Mouse (Mus musculus): ENCODE data around the gene Olfr110.
"Not testable (repeated sequence)": the region's sequence is repeated elsewhere in the genome, so short reads cannot be mapped to it uniquely, and the experiment has no call there.

Olfr110 gene

DNA sequence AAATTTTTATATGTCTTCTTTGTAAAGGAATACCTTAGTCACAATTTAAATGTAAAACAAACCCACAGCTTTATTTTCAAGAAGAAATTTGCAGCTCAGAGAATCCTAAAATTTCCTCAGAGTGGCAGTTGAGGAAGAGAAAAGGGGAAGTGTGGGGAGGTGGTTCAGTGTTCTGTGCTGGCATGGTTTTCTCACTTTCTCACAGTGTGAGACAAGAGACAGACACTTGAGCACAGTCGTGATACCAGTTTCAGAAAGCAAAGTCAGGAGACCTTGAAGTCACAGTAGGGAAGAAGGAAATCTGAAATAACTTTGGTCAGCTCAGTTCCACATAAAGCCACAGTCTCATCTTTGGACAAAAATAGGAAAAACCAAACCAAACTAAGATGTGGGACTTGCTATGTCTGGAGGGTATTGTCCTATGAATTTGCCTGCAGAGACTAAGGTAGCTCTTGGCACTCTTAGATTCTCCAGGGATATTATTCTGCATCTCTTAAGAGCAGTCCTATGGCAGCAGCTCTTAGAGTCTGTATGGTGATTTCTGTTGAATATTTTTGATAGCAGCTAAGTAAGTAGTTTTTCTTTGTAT is at the start of gene Olfr110:
Olfr110 (plus strand) TSS at position 539 of the 589 bp plus-strand sequence.
- DNase-seq (ENCODE audit: low spot score) = peak; percentile 6

DNA sequence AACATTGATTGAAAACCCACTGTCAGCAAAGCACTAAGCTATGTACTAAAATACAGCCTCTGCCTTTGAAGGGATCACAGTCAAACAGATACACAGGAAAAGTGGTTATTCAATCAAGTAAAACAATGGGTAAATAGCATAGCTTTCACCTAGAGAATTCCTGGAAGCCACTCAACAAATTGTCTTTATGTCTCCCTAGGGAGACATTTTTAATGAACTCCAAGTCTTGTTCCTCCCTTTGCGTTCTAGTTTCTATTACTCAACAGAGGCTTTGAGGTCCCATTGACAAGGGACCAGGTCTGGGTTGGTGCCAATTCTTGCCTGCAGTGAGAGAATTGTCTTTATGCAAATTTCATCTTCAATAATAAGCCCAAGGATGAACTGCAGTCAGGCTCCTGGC is 47.1 kb upstream of the Olfr110 start, which contains the start of gene Olfr108:
Olfr108 (plus strand) TSS at position 301 of the 400 bp plus-strand sequence.
- no peak for DNase-seq (ENCODE audit: low spot score)

DNA sequence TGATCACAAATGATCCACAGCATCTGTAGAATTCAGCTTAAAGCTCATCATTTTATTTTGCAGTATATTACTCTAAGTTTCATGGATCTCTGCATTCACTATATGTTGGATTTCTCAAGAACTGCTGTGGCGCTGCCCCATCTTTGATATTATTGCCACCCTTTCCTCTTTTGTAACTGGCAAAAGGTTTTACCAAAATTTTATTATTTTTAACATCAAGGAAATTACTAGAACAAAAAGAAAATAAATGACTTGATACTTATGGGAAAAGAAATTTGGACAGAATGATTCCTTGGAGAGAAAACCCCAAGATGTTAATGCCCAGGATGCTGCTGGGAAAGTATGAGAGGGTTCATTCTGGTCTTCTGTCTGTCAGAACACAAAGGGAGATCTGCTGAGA is 33.7 kb upstream of the Olfr110 start, which contains the start of gene Olfr109:
Olfr109 (plus strand) TSS at position 301 of the 400 bp plus-strand sequence.
- DNase-seq (ENCODE audit: low spot score) = no peak

DNA sequence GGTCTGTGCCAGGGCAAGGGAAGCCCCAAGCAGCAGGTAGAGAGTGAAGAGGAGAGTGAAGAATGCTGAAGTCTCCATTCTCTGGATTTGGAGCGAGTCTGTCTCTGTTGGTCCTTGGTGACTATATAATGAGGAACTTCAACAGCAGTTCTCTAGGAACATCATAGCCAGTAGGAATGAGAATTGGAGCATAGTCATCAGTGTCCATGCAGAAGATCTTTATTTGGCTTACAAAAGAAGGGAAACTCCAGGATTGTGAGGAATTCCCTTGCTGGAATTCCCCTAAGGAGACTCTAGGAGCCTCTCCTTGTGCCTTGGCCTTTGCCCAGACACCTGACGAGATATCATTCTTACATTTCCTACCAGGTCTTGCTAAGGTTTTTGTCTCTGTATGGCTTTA is 8.8 kb upstream of the Olfr110 start, which contains the start of gene H2-M2:
H2-M2 (minus strand) TSS at position 101 of the 400 bp plus-strand sequence.
- DNase-seq (ENCODE audit: low spot score) = no peak

DNA sequence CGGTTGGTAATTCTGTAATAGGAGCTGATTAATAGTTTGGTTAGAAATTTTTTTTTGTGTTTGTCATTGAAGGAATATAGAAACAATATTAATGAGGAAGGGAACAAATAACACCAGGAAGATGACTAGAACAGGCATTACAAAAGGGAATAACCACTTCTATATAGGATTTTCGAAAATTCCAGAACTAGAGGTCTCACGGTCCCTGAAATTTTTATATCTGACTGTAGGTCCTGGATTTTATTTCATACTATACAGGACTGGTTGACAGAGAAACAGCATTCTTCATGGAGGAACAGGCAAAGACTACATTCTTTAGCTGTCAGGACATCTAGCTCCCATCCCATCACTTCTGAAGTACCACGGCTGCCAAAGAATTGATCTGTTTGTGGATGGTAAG is 15.5 kb downstream of the Olfr110 start, which contains the start of gene Olfr111:
Olfr111 (plus strand) TSS at position 301 of the 400 bp plus-strand sequence.
- DNase-seq (ENCODE audit: low spot score) = no peak

DNA sequence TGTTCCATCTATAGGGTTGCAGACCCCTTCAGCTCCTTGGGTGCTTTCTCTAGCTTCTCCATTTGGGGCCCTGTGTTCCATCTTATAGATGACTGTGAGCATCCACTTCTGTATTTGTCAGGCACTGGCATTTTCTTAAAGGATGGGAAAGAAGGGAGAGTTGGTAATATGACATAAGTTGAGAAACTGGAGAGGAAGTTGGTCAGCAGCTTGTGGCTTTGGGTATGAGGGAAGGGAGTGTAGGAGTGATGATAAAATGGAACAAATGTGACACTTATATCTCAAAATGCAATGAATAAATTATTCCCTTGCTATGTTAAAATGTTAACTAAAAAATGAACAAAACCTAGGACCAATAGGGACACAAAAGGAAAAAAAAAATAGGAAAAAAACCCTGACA is 32.3 kb downstream of the Olfr110 start:
- DNase-seq (ENCODE audit: low spot score) = not testable (repeated sequence)

DNA sequence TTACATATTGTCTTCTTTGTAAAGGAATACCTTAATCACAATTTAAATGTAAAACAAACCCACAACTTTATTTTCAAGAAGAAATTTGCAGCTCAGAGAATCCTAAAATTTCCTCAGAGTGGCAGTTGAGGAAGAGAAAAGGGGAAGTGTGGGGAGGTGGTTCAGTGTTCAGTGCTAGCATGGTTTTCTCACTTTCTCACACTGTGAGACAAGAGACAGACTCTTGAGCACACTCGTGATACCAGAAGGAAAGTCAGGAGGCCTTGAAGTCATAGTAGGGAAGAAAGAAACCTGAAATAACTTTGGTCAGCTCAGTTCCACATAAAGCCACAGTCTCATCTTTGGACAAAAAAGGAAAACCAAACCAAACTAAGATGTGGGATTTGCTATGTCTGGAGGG is 33.2 kb downstream of the Olfr110 start:
- not testable (repeated sequence) for DNase-seq (ENCODE audit: low spot score)

DNA sequence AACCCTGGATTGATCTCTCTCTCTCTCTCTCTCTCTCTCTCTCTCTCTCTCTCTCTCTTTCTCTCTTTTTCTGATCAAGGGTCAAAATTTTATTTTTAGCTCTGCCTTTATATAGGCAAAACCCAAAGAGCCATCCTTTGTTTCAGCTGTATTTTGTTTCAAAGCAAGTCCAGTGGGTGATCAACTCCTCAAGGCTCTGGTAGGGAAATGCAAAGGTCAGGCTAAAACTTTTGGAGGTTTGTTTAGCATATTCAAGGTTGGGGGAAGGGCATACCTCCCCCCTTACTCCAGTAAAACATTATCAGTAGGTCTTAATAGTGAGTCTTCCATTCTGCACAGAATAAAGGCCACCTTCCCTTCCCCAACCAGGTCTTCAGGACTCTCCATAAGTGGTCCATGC is 42.9 kb downstream of the Olfr110 start:
- DNase-seq (ENCODE audit: low spot score) = no peak

DNA sequence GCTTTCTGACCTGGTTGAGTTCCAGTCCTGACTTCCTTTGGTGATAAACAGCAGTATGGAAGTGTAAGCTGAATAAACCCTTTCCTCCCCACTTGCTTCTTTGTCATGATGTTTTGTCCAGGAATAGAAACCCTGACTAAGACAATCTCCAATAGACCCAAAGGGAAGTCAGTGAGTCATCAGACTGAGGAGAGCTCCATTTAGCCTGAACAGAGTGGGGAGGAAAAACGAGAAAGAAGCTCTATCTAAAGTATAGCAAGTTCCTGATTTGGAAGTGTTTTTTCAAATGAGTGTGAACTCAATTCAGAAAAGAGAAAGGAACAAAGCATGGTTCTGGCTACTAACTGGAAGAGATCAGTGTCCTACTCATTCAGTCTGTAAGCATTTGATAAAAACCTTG is 46.1 kb downstream of the Olfr110 start:
- not testable (repeated sequence) for DNase-seq (ENCODE audit: low spot score)

DNA sequence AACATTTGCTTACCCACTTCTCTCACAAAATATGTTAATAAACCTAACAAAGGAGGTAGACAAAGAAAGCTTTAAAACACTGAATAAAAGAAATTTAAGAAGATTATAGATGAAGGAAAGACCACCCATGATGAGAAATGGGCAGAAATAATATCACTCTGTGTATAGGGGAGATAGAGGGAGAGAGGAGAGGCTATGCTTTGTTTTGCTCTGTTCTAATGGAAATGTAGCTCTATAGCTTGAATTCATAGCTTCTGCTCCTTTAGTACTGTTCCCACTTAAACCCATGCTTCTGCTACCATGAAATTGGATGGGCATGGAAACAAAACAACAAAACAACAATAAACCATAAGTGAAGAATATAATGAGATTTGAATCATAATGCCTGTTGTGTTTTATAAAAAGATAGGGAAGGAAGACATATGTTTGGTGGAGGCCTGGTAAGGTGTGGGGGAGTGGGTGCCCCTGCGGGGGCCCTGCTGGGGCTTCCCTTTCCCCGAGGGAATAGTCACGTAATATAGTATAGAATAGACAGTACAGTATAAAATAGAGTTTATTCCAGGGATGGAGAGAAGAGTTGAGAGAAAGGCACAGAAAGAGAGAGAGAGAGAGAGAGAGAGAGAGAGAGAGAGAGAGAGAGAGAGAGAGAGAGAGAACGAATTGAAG is 49.3 kb downstream of the Olfr110 start:
- DNase-seq (ENCODE audit: low spot score) = no peak

DNA sequence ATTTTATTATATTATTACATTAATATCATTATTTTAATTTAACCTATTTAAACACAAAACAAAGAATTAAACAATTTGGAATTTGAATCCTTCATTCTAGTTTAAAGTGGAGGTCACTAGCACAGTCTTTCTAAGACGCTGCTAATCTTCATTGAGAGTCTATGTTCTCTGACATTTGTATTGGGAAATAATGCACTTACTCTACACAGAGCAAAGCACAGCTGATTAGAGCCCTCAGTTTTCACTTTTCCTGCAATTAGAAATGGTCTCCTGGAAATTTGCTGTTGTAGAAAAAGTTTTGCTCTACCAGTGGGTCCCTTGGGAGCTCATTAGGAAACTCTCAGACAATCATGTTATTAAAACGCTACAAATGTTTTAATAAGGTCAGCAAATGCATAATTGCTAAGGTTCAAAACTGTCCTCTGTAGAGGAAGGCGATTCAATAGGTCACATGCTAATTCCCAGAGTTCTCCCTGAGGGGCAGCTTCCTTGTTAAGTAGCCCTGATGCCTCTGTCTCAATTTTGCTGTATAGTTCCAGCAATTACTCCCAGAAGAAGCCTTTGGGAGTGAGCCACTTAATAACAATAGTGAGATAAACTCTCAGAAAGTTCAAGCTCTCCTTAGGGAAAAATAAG is 51.6 kb downstream of the Olfr110 start:
- no peak for DNase-seq (ENCODE audit: low spot score)

All from layer of hippocampus, adult 9-10 months (tissue).